Mouse (Mus musculus): ENCODE data around the gene Tie1.
"Not testable (repeated sequence)": the region's sequence is repeated elsewhere in the genome, so short reads cannot be mapped to it uniquely, and the experiment has no call there.

Tie1 gene

GRCm38 (mm10) chr4:118489717-118490132 is at the start of gene Tie1:
Tie1 (minus strand) TSS chr4:118490061.
- DNase-seq (ENCODE audit: low spot score) = no peak

GRCm38 (mm10) chr4:118537801-118538200 is 47.9 kb upstream of the Tie1 start:
- no peak for DNase-seq (ENCODE audit: low spot score)

GRCm38 (mm10) chr4:118535610-118536009 is 45.7 kb upstream of the Tie1 start:
- DNase-seq (ENCODE audit: low spot score) = no peak

- DNase-seq (ENCODE audit: low spot score) = no peak
Observed at GRCm38 (mm10) chr4:118533605-118534004, 43.7 kb upstream of the Tie1 start.

GRCm38 (mm10) chr4:118533156-118533555 is 43.3 kb upstream of the Tie1 start:
- no peak for DNase-seq (ENCODE audit: low spot score)

- DNase-seq (ENCODE audit: low spot score) = no peak
Observed at GRCm38 (mm10) chr4:118532663-118533062, 42.8 kb upstream of the Tie1 start.

- DNase-seq (ENCODE audit: low spot score) = no peak
Observed at GRCm38 (mm10) chr4:118527720-118528119, 37.9 kb upstream of the Tie1 start.

- no peak for DNase-seq (ENCODE audit: low spot score)
Observed at GRCm38 (mm10) chr4:118527335-118527681, 37.4 kb upstream of the Tie1 start.

- DNase-seq (ENCODE audit: low spot score) = no peak
Observed at GRCm38 (mm10) chr4:118526408-118527334, 36.8 kb upstream of the Tie1 start, which contains the start of gene 2610528J11Rik. 2610528J11Rik (plus strand) TSS chr4:118526999.

- DNase-seq (ENCODE audit: low spot score) = no peak
Observed at GRCm38 (mm10) chr4:118525779-118526178, 35.9 kb upstream of the Tie1 start.

- no peak for DNase-seq (ENCODE audit: low spot score)
Observed at GRCm38 (mm10) chr4:118523976-118524375, 34.1 kb upstream of the Tie1 start.

GRCm38 (mm10) chr4:118522248-118522647 is 32.4 kb upstream of the Tie1 start:
- DNase-seq (ENCODE audit: low spot score) = no peak

- DNase-seq (ENCODE audit: low spot score) = no peak
Observed at GRCm38 (mm10) chr4:118518208-118518607, 28.3 kb upstream of the Tie1 start.

GRCm38 (mm10) chr4:118517497-118518146 is 27.8 kb upstream of the Tie1 start:
- no peak for DNase-seq (ENCODE audit: low spot score)

- DNase-seq (ENCODE audit: low spot score) = no peak
Observed at GRCm38 (mm10) chr4:118516699-118517496, 27.0 kb upstream of the Tie1 start.

- DNase-seq (ENCODE audit: low spot score) = no peak
Observed at GRCm38 (mm10) chr4:118509050-118509449, 19.2 kb upstream of the Tie1 start.

- DNase-seq (ENCODE audit: low spot score) = not testable (repeated sequence)
Observed at GRCm38 (mm10) chr4:118507171-118507570, 17.3 kb upstream of the Tie1 start.

GRCm38 (mm10) chr4:118505551-118505950 is 15.7 kb upstream of the Tie1 start:
- no peak for DNase-seq (ENCODE audit: low spot score)

- DNase-seq (ENCODE audit: low spot score) = no peak
Observed at GRCm38 (mm10) chr4:118500792-118501191, 10.9 kb upstream of the Tie1 start.

- no peak for DNase-seq (ENCODE audit: low spot score)
Observed at GRCm38 (mm10) chr4:118500171-118500724, 10.4 kb upstream of the Tie1 start.

- no peak for DNase-seq (ENCODE audit: low spot score)
Observed at GRCm38 (mm10) chr4:118490461-118490860, 600 bp upstream of the Tie1 start.
